Mouse (Mus musculus): ENCODE measurements around the gene Rbm12.
"Not testable (repeated sequence)": the region's sequence is repeated elsewhere in the genome, so short reads cannot be mapped to it uniquely, and the experiment has no call there.

The Rbm12 gene

GRCm38 (mm10) chr2:156111358-156112079 is at the start of gene Rbm12, which contains the start of gene Cpne1:
Gene Rbm12 (minus strand): TSS chr2:156111978.
Gene Cpne1 (minus strand): TSS chr2:156111965.
- peak; percentile 96 for DNase-seq

GRCm38 (mm10) chr2:156151538-156151937 is 39.8 kb upstream of the Rbm12 start:
- no peak for DNase-seq

- DNase-seq, result no peak
These were observed 35.6 kb upstream of the Rbm12 start for GRCm38 (mm10) chr2:156147316-156147915.

GRCm38 (mm10) chr2:156146272-156146989 is 34.7 kb upstream of the Rbm12 start:
- DNase-seq, result no peak

GRCm38 (mm10) chr2:156145486-156146130 is 33.8 kb upstream of the Rbm12 start:
- no peak for DNase-seq

- peak; percentile 96 for DNase-seq
These were observed 32.4 kb upstream of the Rbm12 start, which contains the start of the genes Romo1 and Nfs1 for GRCm38 (mm10) chr2:156143953-156144724. Gene Romo1 (plus strand): TSS chr2:156144039. Gene Nfs1 (minus strand): TSS chr2:156144186.

GRCm38 (mm10) chr2:156143367-156143766 is 31.6 kb upstream of the Rbm12 start:
- no peak for DNase-seq

- DNase-seq, result no peak
These were observed 31.0 kb upstream of the Rbm12 start for GRCm38 (mm10) chr2:156142820-156143219.

- no peak for DNase-seq
These were observed 23.9 kb upstream of the Rbm12 start for GRCm38 (mm10) chr2:156135695-156136094.

GRCm38 (mm10) chr2:156134161-156134560 is 22.4 kb upstream of the Rbm12 start:
- DNase-seq, result no peak

GRCm38 (mm10) chr2:156126992-156127391 is 15.2 kb upstream of the Rbm12 start, which contains the start of gene Gm28036:
Gene Gm28036 (minus strand): TSS chr2:156127092.
- DNase-seq, result no peak

GRCm38 (mm10) chr2:156123731-156124130 is 12.0 kb upstream of the Rbm12 start:
- no peak for DNase-seq

GRCm38 (mm10) chr2:156119566-156119965 is 7.8 kb upstream of the Rbm12 start:
- DNase-seq, result no peak

GRCm38 (mm10) chr2:156112080-156112423 is 274 bp upstream of the Rbm12 start:
- not testable (repeated sequence) for DNase-seq

- peak; percentile 27 for DNase-seq
These were observed 986 bp downstream of the Rbm12 start for GRCm38 (mm10) chr2:156110627-156111357.

- DNase-seq, result no peak
These were observed 19.9 kb downstream of the Rbm12 start for GRCm38 (mm10) chr2:156091926-156092325.

GRCm38 (mm10) chr2:156089799-156090198 is 22.0 kb downstream of the Rbm12 start:
- DNase-seq, result no peak

GRCm38 (mm10) chr2:156087391-156088110 is 24.2 kb downstream of the Rbm12 start:
- DNase-seq, result no peak

GRCm38 (mm10) chr2:156084541-156084940 is 27.2 kb downstream of the Rbm12 start:
- DNase-seq, result no peak

- peak; percentile 2 for DNase-seq
These were observed 31.4 kb downstream of the Rbm12 start for GRCm38 (mm10) chr2:156080391-156080790.

- peak; percentile 9 for DNase-seq
These were observed 32.1 kb downstream of the Rbm12 start for GRCm38 (mm10) chr2:156079674-156080073.
